Mouse (Mus musculus) brain, embryonic 14.5 days (tissue): ENCODE results near the gene Klf3. TPM values are rescaled to one million over a fixed set of nuclear protein-coding genes. Genes with fewer than 3 reads are reported as not detected.

ENCODE experiments used
- DNase-seq: peaks from one replicate; pipeline ENCODE4 v3.0.0-alpha.2; 2011; ENCODE audit warnings: low read depth
- CTCF ChIP-seq: fragments of 200-500 bp; IDR thresholded peaks from 2 replicates; pipeline ENCODE4 v1.5.1; 2012; ENCODE audit warnings: inconsistent platforms, mild to moderate bottlenecking, moderate library complexity, borderline replicate concordance; ENCODE audit not compliant: insufficient read depth, insufficient read length; ENCODE audit errors: extremely low read depth
- POLR2A ChIP-seq: fragments of 200-500 bp; IDR thresholded peaks from 2 replicates; pipeline ENCODE4 v1.6.1; 2012; ENCODE audit warnings: mild to moderate bottlenecking, inconsistent platforms, borderline replicate concordance; ENCODE audit not compliant: poor library complexity, insufficient read depth, insufficient read length, severe bottlenecking; ENCODE audit errors: extremely low read depth
- polyA plus RNA-seq: library from polyadenylated mRNA; depleted of rRNA; stranded (reverse); fragments of >200 nt; gene quantifications from 2 replicates; pipeline ENCODE4 v1.2.3, GENCODE M21; 2012; rRNA removed

Gene Klf3
- 22.3 and 24.1 TPM in 2 replicates for polyA plus RNA-seq

- DNase-seq: peak; percentile 92
- TF ChIP-seq CTCF: no peak
- peak; percentile 97 for TF ChIP-seq POLR2A
Observed at GRCm38 (mm10) chr5:64802795-64803719, at the start of gene Klf3. Gene Klf3, plus strand, starts transcription at chr5:64803388.

GRCm38 (mm10) chr5:64762295-64762694 lies 40.9 kb upstream of the Klf3 start:
- TF ChIP-seq CTCF (no peak), POLR2A (no peak)
- DNase-seq: no peak

GRCm38 (mm10) chr5:64764452-64764851 lies 38.7 kb upstream of the Klf3 start:
- peak; percentile 35 for DNase-seq
- no peak for TF ChIP-seq POLR2A
- TF ChIP-seq CTCF: no peak

GRCm38 (mm10) chr5:64765765-64766164 lies 37.4 kb upstream of the Klf3 start:
- TF ChIP-seq POLR2A: no peak
- TF ChIP-seq CTCF: no peak
- no peak for DNase-seq

- DNase-seq: no peak
- TF ChIP-seq CTCF (no peak), POLR2A (no peak)
Observed at GRCm38 (mm10) chr5:64766626-64767025, 36.6 kb upstream of the Klf3 start.

GRCm38 (mm10) chr5:64771619-64772018 lies 31.6 kb upstream of the Klf3 start:
- DNase-seq: no peak
- TF ChIP-seq POLR2A: no peak
- no peak for TF ChIP-seq CTCF

- no peak for DNase-seq
- TF ChIP-seq CTCF (no peak), POLR2A (no peak)
Observed at GRCm38 (mm10) chr5:64778211-64778610, 25.0 kb upstream of the Klf3 start.

GRCm38 (mm10) chr5:64779285-64779684 lies 23.9 kb upstream of the Klf3 start:
- DNase-seq: no peak
- no peak for TF ChIP-seq CTCF
- TF ChIP-seq POLR2A: no peak

GRCm38 (mm10) chr5:64780778-64781177 lies 22.4 kb upstream of the Klf3 start:
- TF ChIP-seq CTCF: no peak
- no peak for TF ChIP-seq POLR2A
- no peak for DNase-seq

GRCm38 (mm10) chr5:64788175-64788574 lies 15.0 kb upstream of the Klf3 start:
- no peak for TF ChIP-seq CTCF
- TF ChIP-seq POLR2A: no peak
- no peak for DNase-seq

GRCm38 (mm10) chr5:64798209-64798608 lies 5.0 kb upstream of the Klf3 start:
- DNase-seq: no peak
- TF ChIP-seq POLR2A: no peak
- no peak for TF ChIP-seq CTCF

GRCm38 (mm10) chr5:64801545-64801944 lies 1.6 kb upstream of the Klf3 start:
- TF ChIP-seq CTCF (no peak), POLR2A (no peak)
- DNase-seq: no peak

GRCm38 (mm10) chr5:64802143-64802542 lies 1.0 kb upstream of the Klf3 start:
- TF ChIP-seq CTCF (no peak), POLR2A (no peak)
- DNase-seq: peak; percentile 21
